Mouse (Mus musculus) liver, embryonic 14.5 days (tissue): ENCODE measurements around the gene Rgsl1. TPM values are rescaled to one million over a fixed set of nuclear protein-coding genes. Genes with fewer than 3 reads are reported as not detected.

Experiments used
- ATAC-seq: fragments of 200-750 bp; cut with Nextera tagmentation; 2 replicates; pipeline ENCODE4 v1.8.0; 2017; ENCODE audit warnings: moderate number of reproducible peaks, mild to moderate bottlenecking, moderate library complexity; ENCODE audit not compliant: insufficient read depth
- DNase-seq, 3 experiments: peaks; one replicate each; pipeline ENCODE4 v3.0.0-alpha.2; 2012 to 2013; ENCODE audit warnings: low read depth in 3 of 3, low spot score in 3 of 3
- H3K27ac ChIP-seq: fragments of 300-500 bp; sonication (generic); 2 replicates; pipeline ENCODE4 v1.5.1; 2014; ENCODE audit warnings: moderate library complexity, mild to moderate bottlenecking, control low read depth, inconsistent platforms
- H3K27me3 ChIP-seq: fragments of 300-500 bp; sonication (generic); 2 replicates; pipeline ENCODE4 v1.6.1; 2014; ENCODE audit warnings: mild to moderate bottlenecking, low read length, moderate library complexity; ENCODE audit not compliant: control insufficient read depth, insufficient read depth
- H3K36me3 ChIP-seq: fragments of 300-500 bp; sonication (generic); replicated peaks from 2 replicates; pipeline ENCODE4 v1.6.1; 2014; ENCODE audit warnings: low read depth; ENCODE audit not compliant: control insufficient read depth, insufficient read depth
- H3K4me1 ChIP-seq, 2 experiments: fragments of 200-500 bp in 1 of 2; fragments of 300-500 bp in 1 of 2; sonication (generic) in 1 of 2; replicated peaks; 2 replicates each; pipeline ENCODE4 v1.6.1; 2012 to 2014; ENCODE audit warnings: antibody characterized with exemption in 1 of 2, inconsistent platforms in 1 of 2, low read length in 1 of 2; ENCODE audit not compliant: control insufficient read depth in 2 of 2, insufficient read depth in 2 of 2
- H3K4me2 ChIP-seq: fragments of 300-500 bp; sonication (generic); 2 replicates; pipeline ENCODE4 v1.6.1; 2014; ENCODE audit warnings: low read depth, mild to moderate bottlenecking, control low read depth, moderate library complexity
- H3K4me3 ChIP-seq, 2 experiments: fragments of 200-500 bp in 1 of 2; fragments of 300-500 bp in 1 of 2; sonication (generic) in 1 of 2; 2 replicates each; pipeline ENCODE4 v1.5.1; 2012 to 2014; ENCODE audit warnings: low read depth in 2 of 2, low read length in 2 of 2, mild to moderate bottlenecking in 2 of 2, control low read depth in 1 of 2, inconsistent platforms in 1 of 2, moderate library complexity in 1 of 2; ENCODE audit not compliant: insufficient read depth in 1 of 2
- H3K9ac ChIP-seq: fragments of 300-500 bp; sonication (generic); replicated peaks from 2 replicates; pipeline ENCODE4 v1.6.1; 2014; ENCODE audit warnings: mild to moderate bottlenecking, control low read depth, moderate library complexity
- H3K9me3 ChIP-seq: fragments of 300-500 bp; sonication (generic); 2 replicates; pipeline ENCODE4 v1.6.1; 2016; ENCODE audit warnings: low read length, mixed read lengths; ENCODE audit not compliant: control insufficient read depth
- CTCF ChIP-seq: IDR thresholded peaks from 2 replicates; pipeline ENCODE4 v1.5.1; 2016; ENCODE audit warnings: antibody characterized with exemption, low read depth, control low read depth
- EP300 ChIP-seq: IDR thresholded peaks from 2 replicates; pipeline ENCODE4 v1.6.1; 2016; ENCODE audit warnings: antibody characterized with exemption, low read depth
- WGBS: fragments of 180-500 bp; shearing (Covaris S2); extraction: QIAGEN DNeasy Blood & Tissue Kit; methylation state at CpG from one replicate; pipeline ENCODE4 v1.1.7; 2014; ENCODE audit not compliant: insufficient replicate concordance; 5-methylcytosine and 5-hydroxymethylcytosine counted together
- polyA plus RNA-seq, 2 experiments: library from polyadenylated mRNA; depleted of rRNA in 1 of 2; stranded (reverse) in 1 of 2; unstranded in 1 of 2; fragments of >200 nt; fragmentation: Nextera tagmentation in 1 of 2; extraction: Ambion mirVana in 1 of 2; gene quantifications; 2 replicates each; pipeline versions ENCODE4 v1.2.1 to v1.2.3; 2012 to 2014

The Rgsl1 gene
- polyA plus RNA-seq, 2 experiments = 0.03 TPM; not detected in 1

GRCm38 (mm10) chr1:153750054-153750453 lies 93.9 kb downstream of the Rgsl1 start:
- peak overlapping the region; percentile 60 to 83 for H3K4me3 ChIP-seq
- H3K27ac ChIP-seq = peak overlapping the region; percentile 92
- ATAC-seq = peak; percentile 75
- H3K27me3 ChIP-seq = no peaks in the 10 kb centered on the region
- peak overlapping the region; percentile 73 for H3K4me2 ChIP-seq
- TF ChIP-seq CTCF = no peak
- TF ChIP-seq EP300 = peak; percentile 89
- H3K9ac ChIP-seq = peak overlapping the region; percentile 81
- no peaks in the 10 kb centered on the region for H3K36me3 ChIP-seq
- H3K9me3 ChIP-seq = no peaks in the 10 kb centered on the region
- DNase-seq = peak; percentile 72 to 80 (median 78)
- peaks cover 22 to 34% of the 10 kb centered on the region in 2 experiments for H3K4me1 ChIP-seq
- 21% methylated on average over 6 of the region's 6 CpGs for WGBS

- Histone ChIP-seq H3K9ac (peak within 1 kb of the TSS; percentile 81), H3K4me1 (peaks cover 22 to 34% of the 10 kb centered on the region in 2 experiments), H3K9me3 (no peaks in the 10 kb centered on the region), H3K4me2 (peak within 1 kb of the TSS; percentile 73), H3K27ac (peak within 1 kb of the TSS; percentile 92), H3K36me3 (no peaks in the 10 kb centered on the region), H3K27me3 (no peaks in the 10 kb centered on the region), H3K4me3 (peak within 1 kb of the TSS; percentile 60 to 83)
- ATAC-seq (peak; percentile 76), DNase-seq (peak; percentile 74 to 84 (median 75))
- 3% methylated on average over 18 of the region's 18 CpGs for WGBS
- peak; percentile 91 for TF ChIP-seq CTCF
- TF ChIP-seq EP300 = no peak
These were observed 94.6 kb downstream of the Rgsl1 start, which contains the start of gene Rnasel for GRCm38 (mm10) chr1:153749211-153749801. Rnasel (plus strand) TSS chr1:153749426.

- DNase-seq = peak; percentile 62 to 71 (median 64)
- Histone ChIP-seq H3K27ac (peak overlapping the region; percentile 92), H3K4me2 (peak overlapping the region; percentile 73), H3K9me3 (no peaks in the 10 kb centered on the region), H3K27me3 (no peaks in the 10 kb centered on the region), H3K4me1 (peaks cover 22 to 34% of the 10 kb centered on the region in 2 experiments), H3K4me3 (peak overlapping the region in 1 of 2 experiments; percentile 60; a peak in 3 of 4 replicates), H3K36me3 (no peaks in the 10 kb centered on the region), H3K9ac (peak overlapping the region; percentile 81)
- TF ChIP-seq CTCF = peak; percentile 18; the same call in 1 of the 2 replicates
- no peak for TF ChIP-seq EP300
- WGBS = 4% methylated on average over 1 of the region's 1 CpGs
- peak; percentile 8; the same call in 1 of the 2 replicates for ATAC-seq
These were observed 95.4 kb downstream of the Rgsl1 start for GRCm38 (mm10) chr1:153748549-153748948.

GRCm38 (mm10) chr1:153747861-153748530 lies 95.9 kb downstream of the Rgsl1 start:
- WGBS = 53% methylated on average over 12 of the region's 12 CpGs
- Histone ChIP-seq H3K36me3 (no peaks in the 10 kb centered on the region), H3K27ac (no peak overlapping the region), H3K4me1 (peaks cover 22 to 34% of the 10 kb centered on the region in 2 experiments), H3K4me3 (peak overlapping the region in 1 of 2 experiments; percentile 60; a peak in 2 of 4 replicates), H3K9me3 (no peaks in the 10 kb centered on the region), H3K4me2 (peak overlapping the region; percentile 73), H3K27me3 (no peaks in the 10 kb centered on the region), H3K9ac (no peak overlapping the region; the same call in 1 of the 2 replicates)
- no peak for TF ChIP-seq CTCF
- TF ChIP-seq EP300 = no peak
- DNase-seq = no peak
- no peak for ATAC-seq

- Histone ChIP-seq H3K4me1 (peaks cover 22 to 25% of the 10 kb centered on the region in 2 experiments), H3K4me3 (no peak overlapping the region), H3K27me3 (peaks cover 2% of the 10 kb centered on the region; the same call in 1 of the 2 replicates), H3K4me2 (no peak overlapping the region), H3K9me3 (no peaks in the 10 kb centered on the region), H3K36me3 (no peaks in the 10 kb centered on the region), H3K9ac (no peak overlapping the region), H3K27ac (no peak overlapping the region)
- ATAC-seq (no peak), DNase-seq (peak in 2 of 3 experiments; percentile 47 to 58)
- WGBS = 2% methylated on average over 12 of the region's 12 CpGs
- peak; percentile 94 for TF ChIP-seq CTCF
- no peak for TF ChIP-seq EP300
These were observed 97.2 kb downstream of the Rgsl1 start for GRCm38 (mm10) chr1:153746728-153747127.
